Mouse (Mus musculus) retina, postnatal 1 day (tissue): ENCODE measurements around the gene E330034G19Rik.
"Not testable (repeated sequence)": the region's sequence is repeated elsewhere in the genome, so short reads cannot be mapped to it uniquely, and the experiment has no call there.

ENCODE experiments used
- DNase-seq: peaks from one replicate; pipeline ENCODE4 v3.0.0-alpha.2; 2012

The E330034G19Rik gene

DNA sequence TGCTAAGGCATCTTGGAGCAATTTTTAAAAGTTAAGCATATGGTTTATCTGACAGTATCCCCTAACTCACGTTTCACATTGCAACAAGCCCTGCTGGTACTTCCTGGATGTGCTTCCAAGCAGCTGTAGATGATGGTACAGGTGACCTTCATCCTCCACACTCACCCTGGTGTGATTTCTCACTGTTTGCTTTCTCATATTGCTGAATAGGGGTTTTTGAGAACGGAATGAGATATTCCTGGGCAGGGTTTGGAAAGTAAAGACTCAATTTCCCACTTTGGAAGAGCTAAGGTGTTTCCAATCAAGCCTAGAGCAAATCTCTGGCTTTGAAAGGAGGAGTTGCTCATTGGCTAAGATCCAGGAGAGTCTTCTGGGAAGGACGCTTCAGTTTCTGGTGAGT is at the start of gene E330034G19Rik:
TSS of gene E330034G19Rik (plus strand) at position 301 of the 400 bp plus-strand sequence.
- DNase-seq, result no peak

DNA sequence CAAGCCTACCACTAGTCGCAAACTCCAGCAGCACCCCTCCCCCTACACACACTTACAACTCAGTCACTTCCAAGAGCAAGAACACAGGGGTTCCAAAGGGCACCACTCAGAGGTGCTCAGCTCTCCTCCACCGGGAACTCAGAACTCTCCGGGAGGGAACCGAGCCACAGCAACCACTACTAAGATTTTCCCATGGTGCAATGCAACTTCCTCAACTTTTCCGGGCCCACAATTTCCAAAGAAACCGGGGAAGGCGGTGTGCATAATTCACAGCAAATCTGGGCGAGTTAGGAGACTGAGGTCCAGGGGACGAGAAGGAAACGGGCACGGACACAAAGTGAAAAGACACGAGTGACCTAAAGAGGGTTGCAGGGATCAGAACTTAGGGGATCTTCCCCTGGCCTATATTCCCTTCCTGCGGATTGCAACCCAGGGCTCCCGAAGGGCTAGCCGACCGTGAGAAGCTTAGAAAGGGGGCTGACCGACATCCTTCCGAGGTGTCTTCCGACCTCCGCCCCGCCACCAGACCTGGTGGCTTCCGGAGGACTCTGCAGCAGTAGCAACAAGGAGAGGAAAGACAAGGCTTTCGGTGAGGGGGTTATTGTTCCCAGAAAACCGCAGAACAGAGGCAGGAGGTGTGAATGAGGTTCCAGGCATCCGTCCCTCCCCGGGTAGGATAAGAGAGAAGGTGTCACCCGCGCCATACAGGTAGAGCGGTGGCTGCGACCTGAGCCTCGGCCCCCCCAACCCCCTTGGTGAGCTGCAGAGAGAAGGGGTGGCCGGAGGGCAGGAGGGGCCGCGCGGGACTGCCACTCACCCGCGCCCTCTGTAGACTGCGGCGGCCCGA is 48.5 kb upstream of the E330034G19Rik start:
- peak; percentile 53 for DNase-seq

DNA sequence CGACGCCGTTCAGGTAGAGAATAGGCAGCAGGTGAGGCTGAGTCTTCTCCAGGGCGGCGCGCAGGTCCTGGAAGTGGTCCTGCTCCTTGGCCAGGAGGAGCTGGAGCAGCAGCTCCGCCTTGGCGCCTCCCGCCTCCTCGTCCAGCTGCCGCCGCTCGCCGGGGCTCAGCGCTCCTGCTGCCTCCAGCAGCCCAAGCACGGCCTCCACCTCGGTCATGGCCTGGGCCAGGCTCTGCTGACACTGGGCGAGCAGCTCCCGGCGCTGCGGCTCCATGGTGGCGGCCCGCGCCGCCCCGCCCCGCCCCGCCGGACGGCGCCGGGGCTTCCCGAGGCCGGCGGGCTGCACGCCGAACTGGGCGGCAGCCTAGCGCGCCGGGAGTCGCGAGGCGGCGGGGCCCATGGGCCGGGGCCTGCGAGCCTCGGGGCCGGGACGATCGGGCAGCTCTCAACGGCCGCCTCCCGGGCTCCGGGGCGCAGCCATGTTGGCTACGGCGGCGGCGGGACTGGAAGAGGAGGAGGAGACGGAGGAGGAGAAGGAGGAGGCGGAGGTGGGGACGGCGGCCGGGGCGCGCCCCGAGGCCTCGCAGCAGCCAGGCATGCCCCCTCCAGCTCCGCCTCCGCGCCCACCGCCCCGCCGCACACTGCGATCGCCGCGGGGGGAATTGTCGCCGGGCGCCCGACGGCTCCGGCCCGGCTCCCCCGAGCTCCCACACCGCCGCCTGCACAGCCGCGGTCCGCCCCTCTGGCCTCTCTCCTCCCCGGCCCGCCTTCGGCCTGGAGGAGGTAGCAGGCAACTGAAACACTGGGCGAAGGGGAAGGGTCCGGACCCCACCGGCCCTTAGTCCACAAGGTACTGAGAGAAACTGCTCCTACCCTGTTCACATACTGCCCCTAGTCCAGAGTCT is 47.6 kb upstream of the E330034G19Rik start, which contains the start of gene Dlg5:
TSS of gene Dlg5 (minus strand) at position 744 of the 905 bp plus-strand sequence.
- DNase-seq, result peak; percentile 81

DNA sequence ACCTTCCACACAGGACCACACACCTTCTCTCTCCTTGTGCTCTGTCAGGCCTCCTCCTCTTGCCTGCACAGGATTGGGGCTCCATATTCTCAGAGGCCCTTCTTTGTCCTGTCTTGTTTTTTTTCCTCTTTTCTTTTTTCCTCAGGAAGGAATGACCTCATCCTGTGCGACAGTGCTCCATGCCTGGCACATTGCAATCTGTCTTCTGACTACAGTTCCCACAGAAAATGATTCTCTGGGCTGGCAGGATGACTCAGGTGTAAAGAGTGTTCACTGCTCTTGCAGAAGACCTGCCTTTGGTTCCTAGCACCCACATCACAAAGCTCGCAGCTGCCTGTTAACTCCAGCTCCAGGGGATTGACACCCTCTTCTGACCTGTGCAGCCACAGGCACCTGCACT is 43.1 kb upstream of the E330034G19Rik start:
- no peak for DNase-seq

DNA sequence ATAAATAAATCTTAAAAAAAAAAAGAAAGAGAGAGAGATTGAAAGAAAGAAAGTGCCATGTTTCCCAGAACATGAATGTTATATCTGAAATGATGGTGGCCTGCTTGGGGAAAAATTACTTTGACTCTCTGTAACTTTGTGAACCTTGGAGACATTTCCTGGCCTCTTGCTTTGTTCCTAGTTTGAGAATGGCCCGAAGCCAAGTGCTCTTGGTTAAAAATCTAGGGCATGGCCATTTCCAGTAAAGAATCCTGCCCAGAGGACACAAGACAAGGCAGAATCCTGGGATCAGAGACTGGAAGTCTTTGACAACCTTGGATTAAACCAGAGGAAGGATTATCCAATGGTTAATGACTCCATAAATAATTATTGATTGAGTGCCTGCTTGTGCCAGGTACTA is 41.7 kb upstream of the E330034G19Rik start:
- DNase-seq, result no peak

GRCm38 (mm10) chr14:24253611-24254202 is 39.3 kb upstream of the E330034G19Rik start:
- peak; percentile 34 for DNase-seq

- DNase-seq, result no peak
These were observed 37.1 kb upstream of the E330034G19Rik start for GRCm38 (mm10) chr14:24255956-24256355.

GRCm38 (mm10) chr14:24260391-24260790 is 32.6 kb upstream of the E330034G19Rik start:
- DNase-seq, result no peak

DNA sequence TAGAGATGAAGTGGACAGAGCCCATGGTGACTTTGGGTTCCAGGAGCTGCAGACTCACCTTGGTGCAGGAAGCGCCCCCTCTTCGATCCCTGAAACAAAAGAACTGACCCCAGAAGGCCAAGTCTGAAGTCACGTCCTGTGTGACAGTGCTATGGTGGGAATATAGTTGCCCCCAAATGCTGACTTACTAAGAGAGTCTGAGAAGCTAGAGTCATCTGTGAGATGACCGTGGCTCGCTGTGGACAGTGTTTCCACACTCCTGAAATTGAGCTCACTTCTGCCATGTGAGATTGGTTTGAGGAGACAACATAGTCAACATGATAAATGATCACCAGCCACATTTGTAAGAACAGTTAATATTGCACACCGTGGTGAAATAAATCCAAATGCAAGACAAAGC is 30.6 kb upstream of the E330034G19Rik start:
- no peak for DNase-seq

DNA sequence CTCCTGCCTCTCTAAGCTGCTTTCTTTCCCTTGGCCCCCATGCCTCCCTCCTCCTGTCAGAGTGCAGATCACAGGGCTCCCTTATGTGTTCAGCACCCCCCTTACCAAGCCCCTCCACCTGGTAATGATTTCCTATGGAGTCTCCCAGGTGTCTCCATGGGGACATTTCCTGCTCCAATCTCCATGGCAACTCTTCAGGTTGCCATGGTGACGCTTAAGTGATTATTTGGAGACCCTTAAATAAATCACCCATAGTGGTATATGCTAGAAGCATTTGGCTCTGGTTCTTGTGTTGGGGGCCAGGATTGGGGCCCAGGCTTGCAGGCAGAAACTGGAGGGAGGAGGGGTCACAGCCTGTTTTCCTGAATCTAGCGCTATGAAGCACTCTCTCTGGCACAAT is 30.1 kb upstream of the E330034G19Rik start:
- peak; percentile 33 for DNase-seq

DNA sequence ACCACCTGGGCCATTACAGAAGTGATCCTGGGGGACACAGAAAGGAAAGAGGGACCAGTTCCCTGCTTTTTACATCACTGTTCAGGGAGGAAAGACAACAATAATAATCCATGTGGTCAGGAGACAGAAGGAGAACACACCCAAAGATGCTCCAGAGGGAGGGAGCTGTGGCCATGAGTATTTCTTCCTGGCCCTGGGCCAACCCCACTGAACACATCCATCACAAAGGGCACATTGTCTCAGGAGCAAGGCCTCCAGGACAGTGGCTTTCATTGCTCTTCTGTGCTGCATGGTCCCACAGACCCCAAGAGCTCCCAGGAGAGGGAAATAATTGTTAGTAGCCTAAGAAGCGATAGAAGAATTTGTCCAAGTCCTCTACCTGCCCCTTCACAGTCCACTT is 23.4 kb upstream of the E330034G19Rik start:
- peak; percentile 83 for DNase-seq

- peak; percentile 71 for DNase-seq
These were observed 19.4 kb upstream of the E330034G19Rik start for GRCm38 (mm10) chr14:24273575-24273974.

GRCm38 (mm10) chr14:24275534-24275933 is 17.5 kb upstream of the E330034G19Rik start:
- peak; percentile 62 for DNase-seq

- no peak for DNase-seq
These were observed 11.7 kb upstream of the E330034G19Rik start for GRCm38 (mm10) chr14:24281278-24281677.

DNA sequence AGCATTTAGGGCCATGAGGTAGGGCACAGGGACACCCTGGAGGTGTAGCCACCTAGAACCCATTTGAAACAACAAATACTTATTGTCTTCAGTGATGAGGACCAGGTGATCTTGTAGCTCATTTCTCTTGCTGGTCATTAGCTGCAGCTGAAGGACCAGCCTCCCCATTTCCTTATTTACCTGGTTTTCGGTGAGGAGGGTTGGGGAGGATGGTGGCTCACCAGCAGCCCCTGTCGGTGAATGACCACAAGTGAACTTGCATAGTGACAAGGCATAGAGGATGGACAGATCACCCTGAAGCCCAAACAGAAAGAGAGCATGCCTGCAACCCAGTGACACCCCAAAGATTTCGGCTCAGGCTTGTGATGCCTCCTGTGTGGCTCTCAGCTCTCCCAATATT is 10.7 kb upstream of the E330034G19Rik start:
- no peak for DNase-seq

GRCm38 (mm10) chr14:24286136-24286535 is 6.9 kb upstream of the E330034G19Rik start:
- no peak for DNase-seq

DNA sequence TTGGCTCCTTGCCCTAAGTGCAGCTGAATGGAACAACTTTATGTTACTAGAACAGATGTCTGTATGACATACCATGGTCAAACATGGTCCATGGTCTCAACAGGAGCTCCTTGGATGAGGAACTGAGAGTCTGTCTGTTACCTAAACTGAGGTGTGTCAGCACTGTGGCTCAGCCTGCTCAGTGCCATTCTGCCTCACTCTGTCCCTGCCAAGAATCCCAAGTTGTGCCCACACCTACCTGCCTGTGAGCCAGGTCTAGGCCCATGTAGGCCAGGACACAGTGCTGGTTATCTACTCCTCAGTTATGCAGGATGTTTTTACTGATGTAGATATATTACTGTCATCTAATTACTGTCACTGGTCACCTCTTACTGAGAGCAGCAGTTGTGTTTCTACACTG is 2.3 kb upstream of the E330034G19Rik start:
- DNase-seq, result no peak

GRCm38 (mm10) chr14:24293631-24294030 is 617 bp downstream of the E330034G19Rik start:
- no peak for DNase-seq

DNA sequence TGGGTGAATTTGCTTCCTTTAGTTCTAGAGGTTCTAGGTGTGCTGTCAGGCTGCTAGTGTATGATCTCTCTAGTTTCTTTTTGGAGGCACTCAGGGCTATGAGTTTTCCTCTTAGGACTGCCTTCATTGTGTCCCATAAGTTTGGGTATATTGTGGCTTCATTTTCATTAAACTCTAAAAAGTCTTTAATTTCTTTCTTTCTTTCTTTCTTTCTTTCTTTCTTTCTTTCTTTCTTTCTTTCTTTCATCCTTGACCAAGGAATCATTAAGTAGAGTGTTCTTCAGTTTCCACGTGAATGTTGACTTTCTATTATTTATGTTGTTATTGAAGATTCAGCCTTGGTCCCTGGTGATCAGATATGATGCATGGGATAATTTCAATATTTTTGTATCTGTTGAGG is 9.1 kb downstream of the E330034G19Rik start:
- not testable (repeated sequence) for DNase-seq

DNA sequence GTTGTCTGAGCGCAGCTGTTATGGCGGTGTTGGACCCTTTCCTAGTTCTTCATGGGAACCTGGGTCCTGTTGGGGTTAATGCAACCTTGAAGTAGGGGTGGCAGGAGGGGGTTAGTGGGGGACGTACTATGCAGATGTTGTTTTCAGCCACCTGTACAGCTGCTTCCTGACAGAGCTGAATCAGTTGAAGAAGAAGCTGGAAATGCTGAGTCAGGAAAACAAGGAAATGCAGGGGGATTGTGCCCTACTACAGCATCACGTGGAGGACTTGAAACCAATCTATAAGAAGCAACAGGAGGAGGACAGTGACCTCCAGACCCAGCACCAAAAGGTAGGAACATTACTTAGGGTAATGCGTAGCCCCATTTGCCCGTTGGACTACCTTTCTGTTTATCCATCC is 13.7 kb downstream of the E330034G19Rik start:
- DNase-seq, result no peak

DNA sequence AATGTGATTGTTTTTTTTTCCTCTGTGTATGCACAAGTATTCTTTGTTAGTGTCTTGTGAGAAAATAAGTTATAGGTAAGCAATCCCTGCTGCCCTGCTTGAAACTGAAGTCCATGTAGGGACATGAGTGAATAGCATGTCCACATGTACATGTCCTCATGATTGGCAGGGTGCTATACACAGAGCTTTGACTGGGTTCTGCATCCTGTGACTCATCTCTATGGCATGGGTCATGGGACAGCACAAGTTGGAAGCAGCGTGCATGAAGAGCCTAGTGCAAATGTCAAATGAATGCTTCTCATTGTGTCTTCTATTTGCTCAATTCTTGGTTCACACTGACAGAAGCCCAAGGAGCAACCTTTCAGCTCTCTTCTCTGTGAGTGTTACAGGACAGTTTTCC is 14.1 kb downstream of the E330034G19Rik start:
- DNase-seq, result no peak

DNA sequence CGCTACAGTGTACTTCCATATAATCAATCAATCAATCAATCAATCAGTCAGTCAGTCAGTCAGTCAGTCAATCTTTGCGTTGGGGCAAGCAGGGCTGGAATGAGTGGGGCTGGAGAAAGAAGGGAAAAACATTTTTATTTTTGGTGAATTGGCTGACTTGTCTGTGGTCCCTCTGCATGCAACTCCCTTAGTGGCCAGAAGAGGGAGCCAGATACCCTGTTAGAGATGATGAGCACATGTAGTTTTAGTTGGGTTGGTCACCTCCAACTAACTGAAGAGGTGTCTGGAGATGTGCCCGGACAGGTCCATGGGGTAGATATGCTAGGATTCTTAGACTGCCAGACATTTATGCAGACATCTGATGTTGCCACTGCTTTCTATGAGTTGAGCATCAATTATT is 18.1 kb downstream of the E330034G19Rik start:
- DNase-seq, result peak; percentile 76

- not testable (repeated sequence) for DNase-seq
These were observed 54.0 kb downstream of the E330034G19Rik start for GRCm38 (mm10) chr14:24347007-24347406.
